Mouse (Mus musculus) left cerebral cortex, postnatal 14 days (tissue): ENCODE results near the gene Cops3. TPM values are rescaled to one million over a fixed set of nuclear protein-coding genes. Genes with fewer than 3 reads are reported as not detected.
"Not testable (repeated sequence)": the region's sequence is repeated elsewhere in the genome, so short reads cannot be mapped to it uniquely, and the experiment has no call there.

Experiments
- DNase-seq, 2 experiments: peaks; one replicate each; pipeline ENCODE4 v3.0.0; 2021 to 2022; ENCODE audit warnings: low spot score in 2 of 2, mixed read lengths in 1 of 2
- intact Hi-C: fragments of 180-260 bp; cut with DNase I; formaldehyde crosslinking; loops from one replicate; pipeline ENCODE4 v1.15.1; 2025
- long read RNA-seq, 2 experiments: library from polyadenylated mRNA; stranded (forward); transcript quantifications; one replicate each; pipeline ENCODE4 v2.0.0; 2021
- total RNA-seq, 2 experiments: library from RNA; stranded (reverse); gene quantifications; 2 replicates each; pipeline ENCODE4 v1.2.3; 2021

The Cops3 gene
- 10 to 100 TPM; 67.4 to 68.9 TPM for total RNA-seq
- long read RNA-seq, experiment 1, transcript Cops3-201 (12 exons, 1,646 nt), result major isoform, 76 of 86 reads
- long read RNA-seq, experiment 1, partial matches to known transcripts, result 1 of 86 reads
- long read RNA-seq, experiment 1, other reads (novel, unspliced or antisense), result 8 of 86 reads
- long read RNA-seq, experiment 2, transcript Cops3-201 (12 exons, 1,646 nt), result major isoform, 67 of 76 reads
- long read RNA-seq, experiment 2, partial matches to known transcripts, result 2 of 76 reads
- long read RNA-seq, experiment 2, other reads (novel, unspliced or antisense), result 7 of 76 reads

DNA sequence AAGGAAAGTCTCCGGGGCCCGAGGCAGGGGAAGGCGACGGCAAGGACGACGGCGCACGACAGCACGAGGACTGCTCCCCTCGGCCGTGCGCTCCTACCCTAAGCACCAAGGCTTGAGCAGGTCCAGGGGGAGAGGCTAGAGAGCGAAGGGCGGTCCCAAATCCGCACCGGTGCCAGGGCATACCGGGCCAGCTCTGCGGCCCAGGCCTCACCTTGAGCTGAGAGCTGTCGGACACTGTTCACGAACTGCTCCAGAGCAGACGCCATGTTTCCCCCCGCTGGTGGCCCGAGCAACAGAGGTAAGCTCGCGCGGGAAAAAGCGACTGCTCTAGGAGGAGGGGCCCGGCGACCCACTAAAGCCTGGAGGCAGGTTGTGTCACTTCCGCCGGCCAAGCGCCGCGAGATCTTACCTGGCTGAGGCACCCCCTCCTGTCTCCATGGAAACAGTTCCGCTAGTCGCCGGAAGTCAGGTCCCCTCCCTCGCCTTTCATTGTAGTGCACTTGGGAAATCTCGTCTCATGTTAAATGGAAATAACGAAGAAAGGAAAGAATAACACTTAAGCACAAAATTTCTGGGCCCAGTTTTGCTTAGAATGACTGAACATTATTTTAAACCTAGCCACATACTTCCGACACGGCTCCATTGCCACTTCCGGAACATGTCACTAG, at the start of gene Cops3:
Gene Cops3 (minus strand): TSS at position 380 of the 668 bp plus-strand sequence.
- intact Hi-C loops, result no loop called here
- DNase-seq, result peak; percentile 96 to 98

DNA sequence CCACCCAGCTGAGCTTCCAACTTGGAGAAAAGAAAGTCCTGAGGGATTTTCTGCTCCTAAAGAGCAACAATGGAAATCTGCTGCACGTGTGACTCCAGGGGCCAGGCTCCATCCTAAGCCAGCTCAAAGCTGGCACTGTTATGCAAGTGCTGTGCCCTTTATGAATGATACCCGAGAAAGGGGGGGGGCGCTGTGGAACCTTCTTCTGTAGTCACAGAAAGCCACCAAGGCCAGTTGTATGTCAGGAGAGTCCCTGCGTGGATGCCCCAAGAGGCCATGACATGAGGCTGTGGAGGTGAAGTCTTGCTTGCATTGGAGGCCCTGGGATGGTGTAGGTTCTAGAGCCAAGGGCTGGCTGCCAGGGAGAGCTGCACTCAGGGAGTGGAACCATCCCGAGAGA, 48.5 kb upstream of the Cops3 start:
- intact Hi-C loops, result loop anchor here (5.0 to 10.0 kb wide), 2 partner anchors 59 to 407 kb away; partner anchors contain the start of gene Med9

DNA sequence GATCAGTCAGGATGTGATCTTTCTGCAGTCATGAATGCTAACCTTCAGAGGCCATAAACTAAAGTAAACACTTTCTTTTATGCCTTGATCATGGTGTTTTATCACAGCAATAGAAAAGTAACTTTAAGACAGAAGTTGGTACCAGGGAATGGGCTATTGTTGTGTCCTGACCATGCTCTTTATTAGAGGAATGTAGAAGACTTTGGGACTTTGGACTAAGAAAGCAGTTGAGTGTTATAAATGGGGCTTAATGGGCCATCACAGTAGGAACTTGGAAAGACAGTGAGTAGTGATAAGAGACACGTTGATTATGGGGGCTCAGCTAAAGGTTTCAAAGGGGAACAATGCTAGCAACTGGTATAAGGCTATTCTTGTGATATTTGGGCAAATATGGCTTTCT, 47.3 kb upstream of the Cops3 start:
- intact Hi-C loops, result loop anchor here (5.0 to 10.0 kb wide), 2 partner anchors 60 to 408 kb away; partner anchors contain the start of gene Med9
- no peak for DNase-seq

More for the DNA sequence above, 48.5 kb upstream of the Cops3 start:
- DNase-seq, result no peak

DNA sequence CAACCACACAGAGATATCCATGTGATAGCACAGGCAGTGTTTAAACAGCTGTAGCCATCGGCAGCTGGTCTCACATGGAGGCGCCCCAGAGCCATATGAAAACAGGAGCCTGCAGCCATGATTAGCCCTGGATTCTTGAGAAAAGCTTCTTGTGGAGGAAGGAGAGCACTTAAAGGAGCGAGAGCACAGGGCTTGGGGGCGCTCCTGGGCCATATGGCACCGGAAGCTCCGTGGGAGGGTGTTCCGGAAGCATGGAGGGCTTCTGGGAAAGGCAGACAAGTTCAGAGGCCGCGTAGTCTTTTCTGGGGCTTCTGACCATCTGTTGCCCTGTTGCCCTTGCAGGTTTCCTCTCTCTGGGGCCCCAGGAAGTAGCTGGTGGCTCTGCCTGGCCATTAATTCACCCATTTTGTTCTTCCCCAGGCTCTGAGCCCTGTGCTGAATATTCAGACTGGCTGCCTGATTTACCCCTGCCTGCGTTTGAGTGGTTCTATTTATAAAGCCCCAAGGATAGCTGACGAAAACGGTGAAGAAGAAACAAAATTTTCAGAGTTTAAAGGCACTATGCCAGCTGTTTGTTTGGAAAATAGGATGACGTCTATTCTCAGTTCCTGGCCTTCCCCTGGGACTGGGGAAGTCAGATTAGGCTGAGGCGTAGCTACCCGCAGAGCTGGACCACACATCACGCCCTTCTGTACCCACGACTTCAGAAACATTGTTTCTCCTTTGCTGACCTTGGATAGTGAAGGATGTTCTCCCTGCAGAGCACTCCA, 45.8 kb upstream of the Cops3 start:
- DNase-seq, result peak; percentile 29 to 51
- intact Hi-C loops, result loop anchor here (5.0 to 10.0 kb wide), 2 partner anchors 62 to 409 kb away; partner anchors contain the start of gene Med9

DNA sequence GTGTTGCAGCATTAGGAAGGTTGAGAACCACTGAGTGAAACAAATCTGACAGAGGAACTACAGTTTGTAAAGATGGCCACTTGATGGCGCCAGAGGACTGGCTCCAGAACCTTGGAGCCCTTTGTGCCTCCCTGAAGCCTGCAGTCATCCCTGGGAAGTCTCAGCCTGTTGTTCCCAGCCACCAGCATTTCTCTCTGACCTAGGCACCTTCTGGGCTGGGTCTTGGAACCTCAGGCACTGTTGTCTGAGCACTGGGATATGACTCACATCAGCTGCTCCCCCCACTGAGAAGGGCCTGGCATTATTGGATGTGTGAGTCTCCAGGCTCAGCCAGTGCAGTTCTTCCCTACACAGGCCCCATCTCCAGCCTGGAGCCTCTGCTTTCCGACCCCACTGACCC, 40.4 kb upstream of the Cops3 start:
- intact Hi-C loops, result loop anchor here (1.0 to 10.0 kb wide), 4 partner anchors 85 to 415 kb away; partner anchors contain the start of gene Rasd1
- peak; percentile 88 for DNase-seq

DNA sequence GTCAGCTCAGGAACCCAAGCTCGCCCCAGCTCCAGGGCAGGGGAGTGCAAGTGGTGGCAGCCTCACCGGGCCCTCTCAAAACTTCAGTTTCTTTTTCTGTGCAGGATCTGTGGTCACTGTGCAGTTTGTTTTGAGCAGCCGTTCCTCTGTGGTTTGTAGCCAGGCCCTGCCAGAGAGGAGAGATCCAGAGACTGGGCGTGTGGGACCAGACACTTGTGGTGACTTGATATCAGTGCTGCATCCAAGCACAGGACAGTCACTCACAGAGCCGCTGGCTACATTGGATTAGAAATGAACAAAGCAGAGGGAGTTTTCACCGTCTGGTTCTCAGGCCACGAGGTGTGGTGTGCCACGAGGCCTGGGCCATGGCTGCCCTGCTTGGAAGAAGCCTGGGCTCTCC, 32.5 kb upstream of the Cops3 start:
- intact Hi-C loops, result no loop called here
- DNase-seq, result no peak

DNA sequence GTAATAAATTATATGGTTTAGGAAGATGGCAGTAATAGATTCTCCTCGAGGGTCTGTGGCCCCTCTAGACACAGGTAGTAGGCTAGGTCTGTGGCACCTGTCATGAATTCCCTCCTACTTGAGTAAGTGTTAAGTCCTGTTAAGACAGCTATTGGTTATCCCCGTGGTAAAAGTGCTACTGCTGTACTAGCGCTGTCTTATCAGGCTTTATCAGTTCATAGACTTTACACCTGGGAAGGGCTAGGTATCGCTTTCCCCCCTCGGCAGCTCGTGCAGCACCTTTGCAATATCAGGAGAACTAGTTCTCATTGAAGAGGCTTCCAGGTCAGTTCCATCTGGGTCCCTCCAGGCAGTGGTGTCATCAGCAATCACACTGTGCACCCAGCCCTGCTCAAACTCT, 24.7 kb upstream of the Cops3 start:
- no peak for DNase-seq
- intact Hi-C loops, result no loop called here

DNA sequence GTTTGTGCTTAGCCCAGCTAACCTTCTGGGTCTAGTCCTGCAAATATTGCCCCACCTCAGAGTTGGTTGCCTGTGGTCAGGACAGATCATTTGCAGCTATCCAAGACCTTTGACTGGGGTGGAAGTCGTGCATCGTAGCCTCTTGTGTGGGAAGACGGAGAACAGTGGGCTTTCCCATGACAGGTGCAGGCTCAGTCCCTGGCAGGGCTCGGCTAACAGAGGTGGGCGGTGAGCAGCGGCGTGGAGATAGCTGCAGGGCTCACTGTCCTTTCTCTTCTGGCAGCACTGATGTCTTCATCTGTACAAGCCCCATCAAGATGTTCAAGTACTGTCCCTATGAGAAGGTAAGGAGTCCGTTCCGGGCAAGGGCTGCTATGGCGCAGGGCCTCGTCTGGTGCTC, 20.8 kb upstream of the Cops3 start:
- no peak for DNase-seq
- intact Hi-C loops, result no loop called here

DNA sequence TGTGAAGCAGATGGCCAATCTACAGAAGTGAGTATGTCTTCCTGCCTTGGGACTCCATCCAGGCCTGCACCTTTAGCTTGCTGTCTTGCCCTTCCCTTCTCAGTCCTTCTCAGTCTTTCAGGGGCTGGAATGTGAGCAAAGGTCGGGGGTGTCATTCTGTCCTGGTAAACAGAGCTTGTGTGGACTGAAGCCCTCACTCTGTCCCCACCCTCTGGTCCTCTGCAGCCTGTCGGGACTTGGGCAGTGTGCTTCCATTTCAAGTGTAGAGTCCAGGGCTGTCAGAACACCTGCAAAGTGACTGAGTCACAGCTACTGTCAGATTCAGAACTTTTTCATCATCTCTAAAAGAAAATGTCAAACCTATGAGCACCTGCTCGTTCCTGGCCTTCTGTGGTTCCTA, 13.2 kb upstream of the Cops3 start:
- no peak for DNase-seq
- intact Hi-C loops, result no loop called here

DNA sequence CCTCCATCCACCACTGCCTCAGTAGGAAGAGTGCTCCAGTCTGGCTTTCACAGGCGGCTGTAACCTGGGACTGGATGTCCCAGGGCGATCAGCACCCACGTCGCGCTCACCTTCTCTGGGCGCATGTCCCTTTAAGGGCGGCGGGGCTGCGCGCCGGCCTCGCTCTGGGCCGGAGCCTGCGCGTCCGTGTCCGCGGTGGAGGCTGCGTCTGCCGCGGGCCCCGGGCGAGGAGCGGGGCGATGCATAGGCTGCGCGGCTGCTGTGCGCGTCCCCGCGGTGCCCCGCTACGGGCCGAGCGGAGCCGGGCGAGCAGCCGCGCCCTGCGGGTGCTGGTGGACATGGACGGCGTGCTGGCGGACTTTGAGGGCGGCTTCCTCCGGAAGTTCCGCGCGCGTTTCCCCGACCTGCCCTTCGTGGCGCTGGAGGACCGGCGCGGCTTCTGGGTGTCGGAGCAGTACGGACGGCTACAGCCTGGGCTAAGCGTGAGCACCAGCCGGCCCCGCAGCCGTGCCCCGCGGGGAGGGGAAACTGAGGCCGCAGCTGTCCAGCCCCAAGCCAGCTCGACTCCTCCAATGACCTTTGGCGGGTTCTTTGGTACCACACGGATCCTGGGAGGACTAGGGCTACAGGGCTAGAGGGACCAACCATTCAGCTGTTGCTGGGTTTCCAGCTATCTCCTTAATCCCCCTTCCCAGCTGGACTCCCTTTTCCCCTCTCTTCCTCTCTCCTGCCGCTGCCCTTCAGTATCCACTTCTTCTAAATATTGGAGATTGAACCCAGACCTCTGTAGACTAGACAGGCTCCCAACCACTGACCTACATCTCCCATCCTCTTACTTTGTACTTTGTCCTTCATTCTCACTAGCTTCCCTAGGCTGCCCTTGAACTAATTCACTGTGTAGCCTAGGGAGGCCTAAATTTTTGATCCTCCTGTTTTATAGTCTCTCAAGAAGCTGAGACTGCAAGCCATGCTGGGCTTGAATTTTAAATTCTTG, 8.6 kb upstream of the Cops3 start:
- intact Hi-C loops, result no loop called here
- DNase-seq, result peak; percentile 50 to 75

DNA sequence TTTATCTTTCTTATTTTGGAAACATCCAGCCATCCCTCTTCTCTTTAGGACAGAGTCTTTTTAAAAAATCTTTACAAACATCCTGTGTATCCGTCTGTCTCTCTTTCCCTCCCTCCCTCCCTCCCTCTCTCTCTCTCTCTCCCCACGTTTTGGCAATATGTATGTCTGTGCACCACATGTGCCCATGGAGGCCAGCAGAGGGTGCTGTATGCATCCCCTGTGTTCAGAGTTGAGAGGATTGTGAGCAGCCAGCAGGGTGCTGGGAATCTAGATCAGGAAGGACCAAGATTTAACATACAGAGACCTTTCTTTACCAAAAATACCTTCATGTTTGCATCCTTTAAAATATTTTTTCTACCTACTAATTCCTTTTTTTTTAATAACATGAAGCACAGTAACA, 7.5 kb upstream of the Cops3 start:
- peak; percentile 22 to 54 for DNase-seq
- intact Hi-C loops, result no loop called here

DNA sequence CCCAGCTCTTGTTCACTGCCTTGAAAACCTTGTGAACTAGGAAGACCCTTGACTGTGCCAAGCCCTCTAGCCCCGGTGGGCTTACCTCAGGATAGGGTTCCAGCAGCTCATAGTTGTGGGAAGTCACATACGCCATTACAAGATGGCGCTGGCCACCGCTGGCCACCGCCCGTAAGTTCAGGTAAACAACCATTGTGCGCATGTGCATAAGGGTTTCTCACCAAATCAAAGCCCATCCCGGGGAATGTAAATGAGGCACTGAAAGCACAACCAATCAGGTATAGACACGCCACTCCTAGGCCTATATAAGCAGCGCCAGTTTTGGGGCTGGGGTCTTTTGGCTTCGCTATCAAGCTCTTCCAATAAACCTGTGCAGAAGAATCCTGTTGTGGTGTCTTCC, 6.7 kb upstream of the Cops3 start:
- intact Hi-C loops, result no loop called here

DNA sequence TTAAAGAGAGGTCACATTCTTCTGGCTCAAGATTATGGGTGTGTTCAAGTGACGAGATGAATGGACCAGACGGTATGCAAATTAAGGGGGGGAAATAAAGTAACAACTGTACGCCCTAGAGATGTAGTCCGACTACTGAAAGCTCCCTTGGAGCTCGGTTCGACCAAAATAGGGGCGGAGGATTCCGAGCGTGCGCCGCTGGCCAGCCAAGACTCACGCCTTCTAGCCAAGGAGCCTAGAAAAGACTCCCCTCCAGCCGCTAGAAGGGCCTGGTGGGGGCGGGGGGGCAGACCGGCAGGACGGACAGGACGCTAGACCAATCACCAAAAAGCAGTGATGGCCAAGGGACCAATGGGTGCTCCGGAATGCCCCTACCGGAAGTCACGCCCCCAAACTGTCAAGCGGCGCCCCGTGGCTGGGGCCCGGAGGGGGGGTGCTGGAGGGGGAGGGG, 605 bp downstream of the Cops3 start, which contains the start of gene Nt5m:
Gene Nt5m (plus strand): TSS at position 440 of the 451 bp plus-strand sequence.
- DNase-seq, result peak; percentile 94 to 95
- intact Hi-C loops, result no loop called here

More for the DNA sequence above, 6.7 kb upstream of the Cops3 start:
- DNase-seq, result no peak

DNA sequence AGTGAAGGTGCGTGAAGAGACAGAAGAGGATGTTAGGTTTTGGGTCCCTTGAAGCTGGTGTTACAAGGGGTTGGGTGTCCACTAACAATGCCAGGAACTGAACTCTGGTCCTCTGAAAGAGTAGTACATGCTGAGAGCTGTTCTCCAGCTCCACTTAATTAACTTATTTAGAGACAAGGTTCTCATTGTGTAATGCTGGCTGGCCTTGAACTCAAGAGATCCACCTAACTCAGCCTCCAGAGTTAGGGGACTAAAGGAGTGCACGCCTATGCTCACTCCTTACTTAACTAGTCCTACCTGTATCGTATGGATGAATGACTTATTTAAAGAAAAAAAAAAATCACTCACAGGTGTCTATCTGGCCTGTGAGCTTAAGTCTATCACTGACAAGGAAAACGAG, 1.2 kb downstream of the Cops3 start:
- no peak for DNase-seq
- intact Hi-C loops, result no loop called here

DNA sequence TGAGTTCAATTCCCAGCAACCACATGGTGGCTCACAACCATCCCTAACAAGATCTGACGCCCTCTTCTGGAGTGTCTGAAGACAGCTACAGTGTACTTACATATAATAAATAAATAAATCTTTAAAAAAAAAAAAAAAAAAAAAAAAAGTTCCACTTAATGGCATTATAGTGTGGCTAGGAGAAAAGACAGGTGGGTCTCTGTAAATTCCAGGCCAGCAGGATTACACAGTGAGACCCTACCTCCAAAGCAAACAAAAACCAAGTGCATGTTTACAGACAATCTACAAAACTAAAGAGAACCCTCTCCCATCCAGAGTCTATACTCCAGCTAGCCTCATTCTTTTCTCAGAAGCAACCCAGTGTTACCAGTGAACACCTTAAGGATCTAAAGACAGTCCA, 1.8 kb downstream of the Cops3 start:
- DNase-seq, intact Hi-C loops: not testable (repeated sequence)

DNA sequence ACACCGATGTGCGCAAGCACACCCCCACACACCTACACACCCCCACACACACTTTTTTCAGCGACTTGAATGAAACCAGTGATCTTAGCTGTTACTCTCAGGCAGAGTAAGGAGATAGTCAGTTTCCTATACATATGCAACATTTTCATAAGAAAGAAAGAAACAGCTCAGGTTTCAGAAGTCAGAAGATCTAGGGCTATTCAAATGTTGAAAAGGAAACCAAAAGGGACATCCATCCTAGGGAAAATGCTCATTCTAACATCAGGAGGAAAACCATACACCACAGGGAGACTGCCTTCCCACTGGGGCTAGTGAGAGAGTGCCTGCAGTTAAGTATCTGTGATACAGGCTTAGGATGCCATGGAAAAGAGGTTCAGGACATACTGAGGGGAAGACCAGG, 18.0 kb downstream of the Cops3 start:
- intact Hi-C loops, result no loop called here
- no peak for DNase-seq

DNA sequence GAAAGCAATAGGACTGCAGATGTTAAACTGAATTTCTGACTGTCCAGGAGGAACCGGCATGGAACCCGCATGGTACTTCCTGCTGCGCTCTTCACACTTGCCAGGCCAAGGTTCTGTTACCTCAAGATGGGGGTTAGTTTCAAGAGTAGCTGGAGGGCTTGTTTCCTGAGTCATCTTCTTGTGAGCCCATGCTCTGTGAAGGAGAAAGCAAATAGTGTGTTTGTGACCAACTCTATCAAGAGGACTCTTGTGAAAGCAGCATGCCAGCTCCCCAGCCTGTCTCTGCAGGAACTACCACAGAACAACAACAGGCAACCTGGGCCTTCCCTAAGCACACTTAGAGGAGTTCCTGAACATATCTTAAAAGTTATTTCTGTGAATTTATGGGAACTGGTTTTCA, 21.7 kb downstream of the Cops3 start:
- intact Hi-C loops, result no loop called here
- no peak for DNase-seq

DNA sequence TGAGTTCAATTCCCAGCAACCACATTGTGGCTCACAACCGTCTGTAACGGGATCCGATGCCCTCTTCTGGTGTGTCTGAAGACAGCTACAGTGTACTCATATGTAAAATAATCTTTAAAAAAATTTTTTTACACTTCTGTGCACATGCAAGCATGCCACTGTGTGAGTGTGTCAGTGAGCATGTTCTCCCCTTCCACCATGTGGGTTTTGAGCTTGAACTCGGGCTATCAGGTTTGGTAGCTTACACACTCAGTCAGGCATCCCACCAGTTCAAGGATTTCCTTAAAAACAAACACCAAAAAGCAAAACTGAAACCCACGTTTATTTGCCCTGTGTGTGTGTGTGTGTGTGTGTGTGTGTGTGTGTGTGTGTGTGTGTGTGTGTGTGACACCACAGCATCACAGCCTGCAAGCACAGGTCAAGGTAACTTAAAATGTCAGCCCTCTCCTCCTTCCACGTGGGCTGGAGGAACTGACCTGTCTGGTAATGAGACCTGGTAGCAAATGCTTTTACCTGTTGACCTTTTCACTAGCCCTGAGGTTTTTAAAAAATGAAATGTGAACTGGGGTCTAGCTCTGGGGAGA, 24.1 kb downstream of the Cops3 start:
- no peak for DNase-seq
- intact Hi-C loops, result no loop called here
